ENCODE assay signal across 25 mouse cellular contexts in genomic region chr14:77250652-77251238, GRCm38 (mm10).
DNase-seq lines count a peak whose midpoint lies in the region; ATAC-seq and TF ChIP-seq lines count a peak whose summit lies in the region.
"Had no signal": no experiment of that assay in that cellular context is flagged by ENCODE, and none has a peak within 500 bp of the region (broad histone marks: within the 10 kb centered on the region; RNA-seq: fewer than 3 reads in every experiment).

No protein-coding gene starts in this region.

- TF ChIP-seq CTCF in cerebellum, adult 2 months (IDR thresholded peaks at IDR 0.05; ENCODE audit: borderline replicate concordance, insufficient read depth, low read depth, low read length) = no peak
- no peak for TF ChIP-seq CTCF in lung, postnatal 0 days (IDR thresholded peaks at IDR 0.05)
- no peak for TF ChIP-seq CTCF in thymus, adult 2 months (IDR thresholded peaks at IDR 0.05; ENCODE audit: borderline replicate concordance, control insufficient read depth, extremely low read depth, insufficient read depth, low read length, poor library complexity)

- TF ChIP-seq EP300 in lung, postnatal 0 days (IDR thresholded peaks at IDR 0.05) = no peak

- no peak overlapping the region for H3K27ac ChIP-seq in cerebellum, adult 2 months (ENCODE audit: insufficient read depth, low read length)
- no peak overlapping the region for H3K27ac ChIP-seq in lung, postnatal 0 days (ENCODE audit: low read length)
- H3K27ac ChIP-seq in thymus, adult 2 months (ENCODE audit: control insufficient read depth, insufficient read depth, low read length) = no peak overlapping the region
- H3K27ac ChIP-seq: heart, embryonic 13.5 days; limb, embryonic 12.5 days; macrophage; midbrain, embryonic 15.5 days; neural tube, embryonic 13.5 days had no signal

- no peak for TF ChIP-seq POLR2A in cerebellum, adult 2 months (IDR thresholded peaks at IDR 0.05; ENCODE audit: borderline replicate concordance, insufficient read depth, low read length)
- no peak for TF ChIP-seq POLR2A in thymus, adult 2 months (IDR thresholded peaks at IDR 0.05; ENCODE audit: control insufficient read depth, extremely low read depth, insufficient read depth, low read length, poor library complexity)

- H3K9me3 ChIP-seq in lung, postnatal 0 days (ENCODE audit: low read length) = no peaks in the 10 kb centered on the region
- H3K9me3 ChIP-seq: midbrain, embryonic 15.5 days; neural tube, embryonic 13.5 days had no signal

- H3K27me3 ChIP-seq in cerebellum, adult 2 months (ENCODE audit: control insufficient read depth, insufficient read depth, low read length) = no peaks in the 10 kb centered on the region
- H3K27me3 ChIP-seq in lung, postnatal 0 days (replicated peaks; ENCODE audit: insufficient read depth, low read length) = no peaks in the 10 kb centered on the region
- no peaks in the 10 kb centered on the region for H3K27me3 ChIP-seq in thymus, adult 2 months (ENCODE audit: control insufficient read depth, insufficient read depth, low read length)
- H3K27me3 ChIP-seq: CH12.LX; heart, embryonic 13.5 days; limb, embryonic 12.5 days; midbrain, embryonic 15.5 days; neural tube, embryonic 13.5 days had no signal

- peak; percentile 49 to 67 for DNase-seq in cerebellum, adult 2 months
- no peak for DNase-seq in cerebellum, postnatal 10 days
- peak; percentile 28 for DNase-seq in lung, postnatal 0 days (ENCODE audit: low spot score)
- DNase-seq in lung, adult 18-20 months = no peak
- DNase-seq in WW6 (ENCODE audit: low read depth, low spot score) = peak; percentile 61
- peak; percentile 30 to 33 for DNase-seq in cerebellum, postnatal 25 days
- DNase-seq in frontal cortex, postnatal 10 days (ENCODE audit: low spot score in 2 of 2) = no peak
- DNase-seq in thymus, adult 2 months = no peak
- DNase-seq: adrenal gland, adult 8-10 months; B cell, adult 2 months; heart, postnatal 14 days; kidney, adult 11 months; kidney, postnatal 4 days; liver, postnatal 0 days; retina, postnatal 1 day; right cerebral cortex, postnatal 25 days; spleen, adult 18-20 months; thymus, postnatal 14 days had no signal

- H3K4me3 ChIP-seq in cerebellum, adult 2 months (replicated peaks; ENCODE audit: insufficient read depth, low read depth, low read length) = no peak overlapping the region
- no peak overlapping the region for H3K4me3 ChIP-seq in lung, postnatal 0 days (ENCODE audit: low read depth, low read length)
- no peak overlapping the region for H3K4me3 ChIP-seq in thymus, adult 2 months (ENCODE audit: control insufficient read depth, insufficient read depth, low read length)
- H3K4me3 ChIP-seq: heart, embryonic 13.5 days; limb, embryonic 12.5 days; midbrain, embryonic 15.5 days; neural tube, embryonic 13.5 days had no signal

- 20% methylated on average over 2 of the region's 2 CpGs for WGBS in cerebellum, adult 2 months
- WGBS in lung, postnatal 0 days = 73% methylated on average over 2 of the region's 2 CpGs
- WGBS in thymus, adult 2 months = 74% methylated on average over 2 of the region's 2 CpGs

- H3K4me2 ChIP-seq in lung, postnatal 0 days (replicated peaks; ENCODE audit: low read depth, low read length) = no peak overlapping the region
- H3K4me2 ChIP-seq: heart, embryonic 13.5 days; limb, embryonic 12.5 days; liver, embryonic 11.5 days; midbrain, embryonic 15.5 days; neural tube, embryonic 13.5 days had no signal

- ATAC-seq in lung, postnatal 0 days = no peak
- ATAC-seq: liver, postnatal 0 days; midbrain, embryonic 15.5 days had no signal

- no peaks in the 10 kb centered on the region for H3K36me3 ChIP-seq in lung, postnatal 0 days (ENCODE audit: insufficient read depth, low read length)
- no peaks in the 10 kb centered on the region for H3K36me3 ChIP-seq in thymus, adult 2 months (ENCODE audit: control insufficient read depth, insufficient read depth, low read length)
- H3K36me3 ChIP-seq: heart, embryonic 13.5 days; limb, embryonic 12.5 days; midbrain, embryonic 15.5 days; neural tube, embryonic 13.5 days had no signal

- no peak overlapping the region for H3K9ac ChIP-seq in lung, postnatal 0 days (replicated peaks; ENCODE audit: low read depth)
- H3K9ac ChIP-seq: heart, embryonic 13.5 days; limb, embryonic 12.5 days; liver, postnatal 0 days; midbrain, embryonic 15.5 days; neural tube, embryonic 13.5 days had no signal

- H3K4me1 ChIP-seq in cerebellum, adult 2 months (ENCODE audit: control insufficient read depth, insufficient read depth, low read length) = peaks cover 10% of the 10 kb centered on the region
- H3K4me1 ChIP-seq in lung, postnatal 0 days (ENCODE audit: insufficient read depth, low read depth, low read length) = no peaks in the 10 kb centered on the region
- no peaks in the 10 kb centered on the region for H3K4me1 ChIP-seq in thymus, adult 2 months (replicated peaks; ENCODE audit: control insufficient read depth, insufficient read depth, low read length)
- H3K4me1 ChIP-seq: heart, embryonic 13.5 days had no signal

Comparison
In these comparisons a context has a peak if more than half of its experiments do, and no peak if none do; other contexts are left out.
1. DNase-seq: peak in cerebellum, adult 2 months (2 of 2), lung, postnatal 0 days (single experiment), WW6 (single experiment) and cerebellum, postnatal 25 days (2 of 2); none in cerebellum, postnatal 10 days (0 of 2), lung, adult 18-20 months (0 of 2), frontal cortex, postnatal 10 days (0 of 2) and thymus, adult 2 months (single experiment).